Mouse (Mus musculus) frontal cortex, postnatal 36 days (tissue): ENCODE measurements at regions not wholly inside any gene's neighbourhood (a gene's known extent, or its start where the extent isn't known, plus 50 kb on each side); places are given as distances from the start of the nearest gene placed in this dataset.

Experiments used
- DNase-seq, 2 experiments: peaks; one replicate each; pipeline ENCODE4 v3.0.0; 2022; ENCODE audit warnings: low spot score in 2 of 2

DNA sequence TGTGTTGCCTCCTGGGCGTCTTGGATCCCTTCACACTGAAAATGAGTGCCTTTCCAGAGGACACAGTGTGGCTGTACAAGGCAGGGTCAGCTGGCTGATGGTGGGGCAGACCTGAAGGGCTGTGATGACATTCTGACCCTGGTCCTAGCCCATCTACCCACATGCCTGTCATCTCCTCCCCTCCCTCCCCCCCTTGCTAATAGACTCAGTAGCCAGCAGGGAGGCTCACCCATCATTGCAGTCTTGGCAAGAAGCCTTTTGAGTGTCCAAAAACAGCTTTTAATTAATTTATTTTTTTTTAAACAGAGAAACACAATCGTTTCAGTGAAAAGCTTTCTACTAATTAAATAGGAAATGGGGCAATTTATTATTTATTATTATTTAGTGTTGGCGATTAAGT is 67.0 kb upstream of the Ssx2ip start:
- DNase-seq: no peak

DNA sequence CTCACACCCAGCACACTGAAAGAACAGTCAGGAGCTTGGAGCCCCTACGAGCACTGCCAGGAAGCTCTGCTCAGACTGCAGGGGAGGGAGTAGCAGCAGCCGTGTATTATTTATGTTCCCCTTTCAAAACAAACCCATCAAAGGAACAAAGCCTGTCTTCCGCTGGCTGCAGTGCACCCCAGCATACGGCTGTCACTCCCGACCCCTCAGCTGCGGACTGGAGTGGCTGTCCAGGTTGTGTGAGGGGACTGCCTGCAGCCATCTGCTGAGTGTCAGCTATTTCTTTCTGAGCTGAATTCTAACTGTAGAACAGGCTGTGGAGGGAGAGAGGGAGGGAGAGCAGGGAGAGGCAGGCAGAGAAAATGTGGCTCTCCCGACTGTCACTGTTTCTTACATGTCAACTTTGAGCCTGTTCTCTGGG is 66.6 kb upstream of the Ssx2ip start:
- DNase-seq: peak; percentile 41 to 54

DNA sequence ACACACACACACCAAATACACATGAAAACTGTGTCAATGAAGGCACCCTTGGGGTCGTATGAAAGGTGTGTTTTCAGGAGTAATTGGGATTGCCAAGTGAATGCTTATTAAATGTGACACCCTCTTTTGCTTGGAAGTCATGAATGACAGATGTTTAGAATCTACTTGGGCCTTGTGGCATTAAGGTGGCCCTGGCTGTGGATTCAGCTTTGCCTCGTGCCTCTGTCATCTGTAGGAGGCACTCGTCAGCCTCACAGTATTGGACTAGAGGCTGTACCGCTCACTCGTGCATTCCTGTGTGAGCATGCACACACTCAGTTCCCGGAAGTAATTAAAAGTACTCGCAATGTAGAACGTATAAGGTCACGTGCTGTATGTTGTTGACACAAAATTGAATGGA is 66.0 kb upstream of the Ssx2ip start:
- DNase-seq: no peak

DNA sequence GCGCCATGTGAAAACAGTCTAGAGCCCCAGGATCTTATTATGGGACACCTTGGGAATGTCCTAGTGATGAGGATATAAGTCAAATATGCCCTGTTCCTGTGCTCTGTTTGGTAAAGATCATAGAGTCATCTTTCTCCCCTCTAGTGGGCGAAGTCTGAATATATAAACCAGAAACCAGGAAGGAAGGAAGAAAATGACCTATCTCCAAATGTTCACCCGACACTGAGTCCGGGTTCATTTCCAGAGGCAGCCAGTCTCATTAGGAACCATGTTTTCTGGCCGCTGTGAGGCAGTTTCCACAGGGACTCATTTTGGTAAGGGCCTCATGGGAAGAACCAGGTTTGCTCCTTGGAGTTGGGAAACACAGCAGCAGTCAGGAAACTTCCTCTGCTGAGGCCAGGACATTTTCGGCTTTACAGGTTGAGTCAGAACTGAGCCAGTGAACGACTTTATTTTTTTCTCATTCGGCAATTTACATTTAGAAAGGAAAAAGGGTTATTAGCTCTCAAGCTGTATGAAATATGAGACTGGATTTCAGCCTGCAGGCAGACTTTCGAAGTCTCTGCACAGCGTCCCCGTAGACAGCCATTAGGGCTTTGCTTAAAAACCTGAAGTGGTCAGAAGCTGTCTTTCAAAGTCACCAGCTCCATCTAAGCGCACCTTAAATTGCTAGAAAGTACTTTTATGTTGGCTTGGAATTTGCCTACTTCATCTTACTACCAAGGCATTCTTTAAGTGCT is 64.0 kb upstream of the Ssx2ip start:
- no peak for DNase-seq

DNA sequence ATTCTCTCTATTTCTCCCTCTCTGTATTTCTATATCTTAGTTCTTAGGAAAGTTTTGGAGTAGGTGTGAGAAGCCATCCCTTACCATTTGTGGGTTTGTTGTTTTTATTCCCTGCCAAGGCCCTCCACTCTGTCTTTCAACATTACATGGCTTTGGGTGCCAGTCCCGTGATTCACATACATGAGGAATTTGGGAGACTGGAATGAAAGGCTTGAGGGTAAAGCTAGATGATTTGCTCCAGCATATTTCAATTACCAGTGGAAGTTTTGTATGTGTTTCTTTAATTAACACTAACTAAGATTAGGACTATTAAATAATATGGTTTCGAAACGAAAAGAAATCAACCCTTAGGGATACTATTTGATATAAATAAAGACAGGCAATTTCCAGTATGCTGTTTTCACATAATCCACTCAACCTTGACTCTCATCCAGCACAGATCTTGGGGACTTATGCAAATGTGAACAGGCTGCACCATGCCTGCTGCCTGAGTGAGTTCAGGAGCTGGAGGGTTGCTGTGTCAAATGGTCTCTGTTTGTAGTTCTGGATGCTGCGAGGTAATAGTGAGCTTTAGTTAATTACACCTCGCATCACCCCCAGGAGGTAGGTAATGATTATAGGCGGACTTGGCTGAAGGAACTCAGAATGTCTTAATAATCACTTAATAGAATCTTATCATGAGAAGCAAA is 62.6 kb upstream of the Ssx2ip start:
- no peak for DNase-seq

DNA sequence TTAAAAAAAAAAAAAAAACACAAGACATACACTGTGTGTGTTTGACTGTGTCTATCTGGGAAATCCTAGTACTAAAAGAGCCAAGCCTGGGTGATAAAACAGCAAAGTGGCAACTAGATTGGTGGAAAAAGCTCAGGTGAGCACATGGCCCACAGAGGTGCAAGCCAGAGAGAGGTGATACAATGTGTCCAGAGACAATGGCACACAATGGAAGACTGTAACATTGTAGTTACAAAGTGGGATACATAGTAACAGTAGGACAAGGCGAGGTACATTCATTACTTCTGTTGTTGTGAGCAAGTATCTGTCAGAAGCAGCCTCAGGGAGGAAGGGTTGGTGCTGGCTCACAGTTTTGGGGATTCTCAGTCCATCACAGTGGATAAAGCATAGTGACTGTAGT is 61.7 kb upstream of the Ssx2ip start:
- DNase-seq: no peak

DNA sequence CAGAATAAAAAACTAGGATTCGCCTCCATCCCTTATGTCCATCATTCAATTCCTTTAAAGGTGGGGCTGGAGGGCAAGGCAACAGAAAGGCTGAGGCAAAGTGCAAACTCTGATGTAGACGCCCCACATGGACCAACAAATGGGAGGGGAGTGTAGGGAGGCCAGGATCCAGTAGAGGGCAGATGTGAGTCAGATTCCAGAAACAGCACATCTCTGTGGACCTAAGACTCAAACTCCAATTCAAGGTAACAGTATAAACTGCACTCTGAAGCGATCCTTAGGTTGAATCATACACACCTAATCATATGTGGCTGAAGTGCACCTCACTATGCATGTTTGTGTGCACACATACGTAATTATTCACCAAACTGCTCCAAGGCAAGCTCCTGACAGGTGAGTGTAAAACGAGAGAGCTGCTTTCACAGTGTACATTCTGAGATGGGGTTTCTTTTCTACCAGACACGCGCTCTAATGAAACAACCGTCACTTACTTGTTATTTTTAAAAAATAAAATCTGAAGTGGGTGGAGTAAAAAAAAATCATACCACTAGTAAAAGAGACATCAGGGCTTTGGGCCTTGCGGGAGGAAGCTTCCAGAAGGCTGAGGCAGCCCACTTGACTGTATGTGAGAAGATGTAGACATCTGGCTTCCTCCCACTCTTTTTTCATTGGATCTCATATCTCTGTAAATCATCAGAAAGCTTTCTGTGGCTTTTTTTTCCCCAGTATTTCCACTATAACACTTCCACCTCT is 60.6 kb upstream of the Ssx2ip start:
- peak; percentile 69 to 82 for DNase-seq

DNA sequence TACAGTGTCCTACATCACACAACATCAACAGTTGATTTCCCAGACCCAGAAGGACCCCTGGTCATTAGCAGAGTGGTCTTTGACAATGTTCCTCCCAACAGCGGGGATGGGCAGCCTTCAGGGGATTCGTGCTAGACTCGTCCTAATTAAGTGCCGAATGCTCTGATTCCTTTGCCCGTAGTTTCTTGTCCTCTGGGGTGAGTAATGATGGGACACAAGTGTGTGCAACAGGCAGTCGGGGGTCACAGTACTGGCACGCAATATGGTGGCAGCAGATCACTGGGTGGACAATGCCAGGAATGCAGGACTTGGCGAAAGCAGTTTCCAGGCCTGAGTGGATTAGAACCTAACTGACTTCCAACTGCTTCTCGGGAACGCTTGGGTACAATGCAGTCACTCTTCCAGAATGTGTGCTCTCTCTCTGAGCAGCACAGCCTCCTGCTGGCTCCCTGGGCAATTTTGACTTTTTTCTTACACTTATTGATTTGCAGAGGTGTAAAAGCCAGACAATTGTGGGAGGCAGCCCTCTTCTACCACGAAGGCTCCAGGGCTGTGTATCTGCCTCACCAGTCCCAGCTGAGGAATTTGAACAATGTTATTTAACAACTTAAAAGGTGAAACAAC is 59.9 kb upstream of the Ssx2ip start:
- no peak for DNase-seq

DNA sequence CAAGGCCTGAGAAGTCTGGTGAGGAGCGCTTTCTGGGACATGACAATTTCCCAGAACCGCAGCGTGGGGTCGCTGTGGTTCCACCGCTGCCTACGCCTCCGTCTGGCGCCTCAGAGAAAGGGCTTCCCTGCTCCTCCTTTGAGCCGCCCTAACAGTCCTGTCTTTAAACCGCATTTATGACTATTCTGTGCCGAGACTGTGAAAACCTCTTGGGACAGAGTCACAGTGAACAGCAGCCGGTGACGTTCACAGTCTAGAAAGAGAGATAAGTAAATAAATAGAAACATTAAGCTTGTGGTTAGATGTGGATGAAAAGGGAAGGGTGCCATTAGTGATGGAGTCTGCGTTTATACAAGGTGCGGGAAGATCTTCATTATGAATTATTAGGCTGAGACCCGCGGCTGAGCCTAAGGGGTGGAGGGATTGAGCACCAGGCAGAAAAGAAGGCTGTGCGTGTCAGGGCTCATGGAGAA is 59.1 kb upstream of the Ssx2ip start:
- DNase-seq: peak; percentile 74 to 75

DNA sequence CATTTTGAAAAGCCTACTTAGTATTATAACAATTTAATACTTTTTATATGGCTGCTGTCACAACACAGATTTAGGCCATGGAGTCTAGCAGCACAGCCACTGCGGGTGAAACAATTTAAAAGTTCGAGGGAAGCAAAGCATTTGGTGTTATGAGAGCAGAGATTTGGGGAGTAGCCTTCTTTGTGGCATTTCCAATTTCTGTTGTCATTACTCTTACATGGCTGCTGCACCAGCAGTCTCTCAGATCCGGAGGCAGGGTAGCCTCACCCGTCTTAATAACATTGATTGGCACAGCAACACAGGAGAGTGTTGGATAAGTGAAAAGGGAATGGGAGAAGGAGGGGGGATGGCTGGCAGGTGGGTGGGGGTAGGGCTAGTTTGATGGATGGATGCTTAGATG is 58.5 kb upstream of the Ssx2ip start:
- DNase-seq: no peak

DNA sequence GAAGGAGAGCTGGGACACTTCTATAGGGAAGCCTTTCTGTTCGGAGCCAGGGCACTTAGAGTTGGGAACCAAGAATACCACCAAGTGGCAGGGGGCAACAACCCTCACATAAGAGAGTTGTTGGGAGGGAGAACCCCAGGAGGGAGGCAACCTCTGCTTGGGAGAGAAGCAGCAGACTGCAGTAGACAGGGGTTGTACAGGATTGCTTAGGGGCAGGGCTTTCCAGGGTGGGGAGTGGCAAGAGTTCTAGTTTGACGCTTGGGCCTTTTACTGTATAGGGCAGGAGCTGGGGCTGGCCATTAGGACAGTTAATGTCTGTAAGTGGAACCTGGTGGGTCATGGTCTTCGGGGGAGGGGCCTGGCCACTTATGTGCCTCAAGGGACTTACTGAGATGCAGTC is 57.1 kb upstream of the Ssx2ip start:
- no peak for DNase-seq

DNA sequence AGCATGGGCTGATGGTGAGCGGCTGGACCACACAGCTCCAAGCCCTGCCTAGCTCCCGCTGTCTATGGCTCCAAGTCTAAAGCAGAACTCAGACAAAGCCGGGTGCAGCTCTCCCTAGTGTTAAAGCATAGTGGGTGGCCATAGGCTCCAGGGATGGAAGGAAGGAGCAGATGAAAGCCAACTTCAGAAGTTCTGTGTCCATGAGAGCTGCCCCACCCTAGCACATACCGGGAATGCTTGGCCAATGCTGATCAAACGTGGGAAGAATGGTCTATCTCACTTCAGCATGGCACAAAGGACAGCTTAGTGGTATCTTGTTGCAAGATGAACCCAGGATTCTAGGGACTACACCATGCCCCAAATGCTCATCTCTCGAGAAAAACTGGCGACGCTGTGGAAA is 55.5 kb upstream of the Ssx2ip start:
- DNase-seq: no peak

DNA sequence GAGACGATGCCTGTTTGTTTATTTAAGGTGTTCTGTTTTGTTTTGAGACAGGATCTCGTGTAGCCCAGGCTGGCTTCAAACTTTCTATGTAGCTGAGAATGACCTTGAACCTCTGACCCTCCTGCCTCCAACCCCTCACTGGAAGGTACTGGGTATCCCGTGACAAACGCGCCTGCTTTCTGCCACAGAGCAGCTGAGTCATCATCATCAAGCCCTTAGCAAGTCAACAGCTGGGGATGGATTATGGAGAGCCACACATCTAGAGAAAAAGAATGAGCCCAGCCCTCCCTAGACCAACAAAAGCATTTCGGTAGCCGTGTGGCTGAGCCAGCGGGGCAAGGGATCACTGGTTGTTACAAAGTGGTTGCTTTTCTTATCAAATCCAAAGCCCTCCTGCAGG is 55.0 kb upstream of the Ssx2ip start:
- DNase-seq: no peak

DNA sequence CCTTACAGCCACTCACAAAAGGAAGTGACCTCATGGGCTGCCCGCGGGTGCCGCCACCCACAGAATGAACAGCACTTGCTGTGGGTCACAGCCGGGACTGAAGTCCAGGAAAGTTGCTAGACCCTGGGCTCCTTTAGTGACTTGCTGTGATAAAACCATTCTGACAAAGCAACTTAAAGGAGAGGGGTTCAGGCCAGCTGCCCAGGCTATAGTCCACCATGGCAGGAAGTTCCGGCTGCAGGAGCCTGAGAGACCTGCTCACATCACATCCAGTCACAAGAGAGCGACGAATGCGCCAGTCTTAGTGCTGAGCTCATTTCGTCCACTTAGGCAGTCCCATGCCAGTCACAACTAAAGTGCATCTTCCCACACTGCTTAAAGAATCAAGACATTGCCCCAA is 54.3 kb upstream of the Ssx2ip start:
- DNase-seq: no peak

DNA sequence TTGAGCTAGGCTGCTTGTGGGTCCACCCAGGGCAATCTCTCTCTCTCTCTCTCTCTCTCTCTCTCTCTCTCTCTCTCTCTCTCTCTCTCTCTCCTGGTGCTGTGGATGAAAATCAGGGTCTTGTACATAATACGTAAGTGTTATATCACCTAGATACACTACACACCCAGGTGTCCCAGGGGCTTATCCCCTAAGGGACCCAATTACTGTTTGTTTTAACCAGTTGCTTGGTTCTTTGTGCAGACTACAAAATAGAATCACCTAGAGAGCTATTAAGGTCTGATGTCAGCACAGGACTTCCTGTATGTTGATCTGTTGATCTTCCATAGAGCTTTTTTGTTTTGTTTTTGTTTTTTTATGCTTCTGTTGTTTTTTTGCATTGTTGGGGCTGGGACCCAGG is 53.0 kb upstream of the Ssx2ip start:
- no peak for DNase-seq

DNA sequence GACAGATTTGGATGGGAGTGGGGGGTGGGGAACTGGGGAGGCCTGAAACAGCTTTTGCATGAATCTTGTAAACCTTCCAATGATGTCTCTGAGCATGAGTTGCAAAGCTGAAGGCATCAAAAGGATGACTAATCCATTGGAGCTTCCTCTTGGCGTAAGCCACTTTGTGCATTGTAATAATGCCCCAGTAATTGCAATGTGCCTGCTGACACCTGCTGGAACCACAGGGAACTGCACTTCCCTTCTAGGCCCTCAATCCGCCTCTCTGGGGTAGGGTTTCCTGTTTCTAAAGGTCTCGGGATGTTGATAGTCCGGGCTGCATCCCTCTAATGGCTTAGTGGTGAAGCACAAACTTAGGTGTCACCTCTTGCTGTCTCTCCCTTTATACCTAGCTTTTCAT is 52.3 kb upstream of the Ssx2ip start:
- no peak for DNase-seq

DNA sequence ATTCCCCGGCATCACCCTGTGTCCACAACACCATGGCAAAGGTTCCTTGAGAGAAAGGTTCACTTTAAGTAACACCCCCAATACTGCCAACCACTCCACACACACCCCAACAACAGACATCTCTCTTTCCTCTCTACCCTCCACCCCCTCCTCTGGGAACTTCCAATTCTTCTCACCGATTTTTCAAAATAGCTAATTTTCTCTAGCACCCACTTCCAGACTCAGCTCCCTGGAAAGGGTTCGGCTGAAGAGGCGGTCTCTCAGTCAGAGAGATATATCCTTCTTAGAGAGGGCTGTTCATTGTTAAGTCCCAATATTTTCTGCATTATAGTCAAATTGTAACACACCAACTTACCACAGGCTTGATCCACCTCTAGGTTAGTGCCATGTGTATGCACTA is 50.5 kb upstream of the Ssx2ip start:
- no peak for DNase-seq
